Mouse (Mus musculus) gastrocnemius, postnatal 36 days (tissue): Measurements from ENCODE around the gene Dcxr. TPM values are rescaled to one million over a fixed set of nuclear protein-coding genes. Genes with fewer than 3 reads are reported as not detected.
"Not testable (repeated sequence)": the region's sequence is repeated elsewhere in the genome, so short reads cannot be mapped to it uniquely, and the experiment has no call there.

ENCODE experiments used
- DNase-seq, 2 experiments: peaks; one replicate each; pipeline ENCODE4 v3.0.0; 2022
- intact Hi-C: fragments of 180-260 bp; cut with DNase I; formaldehyde crosslinking; loops from one replicate; pipeline ENCODE4 v1.15.1; 2025
- long read RNA-seq, 2 experiments: library from polyadenylated mRNA; stranded (forward); transcript quantifications; one replicate each; pipeline ENCODE4 v2.0.0; 2021
- total RNA-seq, 2 experiments: library from RNA; stranded (reverse); gene quantifications; 2 replicates each; pipeline ENCODE4 v1.2.3; 2021

Dcxr gene
- total RNA-seq = 1 to 10 TPM; 4.5 to 9.2 TPM
- long read RNA-seq, experiment 1, transcript Dcxr-201 (8 exons, 892 nt) = major isoform, 5 of 10 reads
- long read RNA-seq, experiment 1, partial matches to known transcripts = 0 of 10 reads
- long read RNA-seq, experiment 1, other reads (novel, unspliced or antisense) = 0 of 10 reads
- long read RNA-seq, experiment 2, transcript Dcxr-201 (8 exons, 892 nt) = major isoform, 5 of 10 reads
- long read RNA-seq, experiment 2, partial matches to known transcripts = 0 of 10 reads
- long read RNA-seq, experiment 2, other reads (novel, unspliced or antisense) = 1 of 10 reads

- intact Hi-C loops = no loop called here
- peak; percentile 76 to 87 for DNase-seq
These were observed at the start of gene Dcxr for GRCm38 (mm10) chr11:120727169-120727527. Gene Dcxr (minus strand): TSS chr11:120727281.

- peak; percentile 94 for DNase-seq
- intact Hi-C loops = loop anchor here (2.0 to 5.0 kb wide), 2 partner anchors 55 to 114 kb away; partner anchors contain the start of genes Notum and Rac3
These were observed 48.8 kb upstream of the Dcxr start for GRCm38 (mm10) chr11:120775774-120776469.

- intact Hi-C loops = loop anchor here (2.0 kb wide), 1 partner anchor 53 kb away; the partner anchor contains the start of gene Rac3
- DNase-seq = no peak
These were observed 46.5 kb upstream of the Dcxr start for GRCm38 (mm10) chr11:120773463-120774190.

GRCm38 (mm10) chr11:120772749-120773148 lies 45.7 kb upstream of the Dcxr start:
- intact Hi-C loops = no loop called here
- DNase-seq = no peak

GRCm38 (mm10) chr11:120768206-120768605 lies 41.1 kb upstream of the Dcxr start:
- DNase-seq = no peak
- intact Hi-C loops = no loop called here

GRCm38 (mm10) chr11:120767023-120767422 lies 39.9 kb upstream of the Dcxr start:
- intact Hi-C loops, DNase-seq: not testable (repeated sequence)

GRCm38 (mm10) chr11:120763121-120763999 lies 36.3 kb upstream of the Dcxr start:
- DNase-seq, intact Hi-C loops: not testable (repeated sequence)

- DNase-seq, intact Hi-C loops: not testable (repeated sequence)
These were observed 35.6 kb upstream of the Dcxr start, which contains the start of gene Hmga1b for GRCm38 (mm10) chr11:120762672-120763041. Gene Hmga1b (plus strand): TSS chr11:120762794.

- intact Hi-C loops = no loop called here
These were observed 35.0 kb upstream of the Dcxr start for GRCm38 (mm10) chr11:120761811-120762671.

GRCm38 (mm10) chr11:120760236-120760635 lies 33.2 kb upstream of the Dcxr start:
- intact Hi-C loops = no loop called here
- DNase-seq = no peak

More at GRCm38 (mm10) chr11:120761811-120762671, 35.0 kb upstream of the Dcxr start:
- no peak for DNase-seq

- intact Hi-C loops = no loop called here
These were observed 24.5 kb upstream of the Dcxr start for GRCm38 (mm10) chr11:120751606-120752005.

GRCm38 (mm10) chr11:120749430-120749829 lies 22.3 kb upstream of the Dcxr start:
- DNase-seq = no peak
- intact Hi-C loops = no loop called here

More at GRCm38 (mm10) chr11:120751606-120752005, 24.5 kb upstream of the Dcxr start:
- DNase-seq = no peak

- intact Hi-C loops = no loop called here
- no peak for DNase-seq
These were observed 20.9 kb upstream of the Dcxr start for GRCm38 (mm10) chr11:120747974-120748373.

GRCm38 (mm10) chr11:120744121-120744701 lies 17.1 kb upstream of the Dcxr start:
- no peak for DNase-seq
- intact Hi-C loops = no loop called here

GRCm38 (mm10) chr11:120740981-120741380 lies 13.9 kb upstream of the Dcxr start:
- intact Hi-C loops = no loop called here
- no peak for DNase-seq

GRCm38 (mm10) chr11:120736424-120736823 lies 9.3 kb upstream of the Dcxr start:
- intact Hi-C loops = no loop called here
- no peak for DNase-seq

- intact Hi-C loops = no loop called here
- peak in 1 of 2 experiments; percentile 25 for DNase-seq
These were observed 6.4 kb upstream of the Dcxr start for GRCm38 (mm10) chr11:120733521-120733920.

GRCm38 (mm10) chr11:120731858-120732680 lies 5.0 kb upstream of the Dcxr start, which contains the start of gene Cbr2:
Gene Cbr2 (minus strand): TSS chr11:120732114.
- intact Hi-C loops = no loop called here
- DNase-seq = no peak
